Mouse (Mus musculus) inflammation-experienced regulatory T-cells, adult 6 months (primary cell): ENCODE measurements around the gene Asb16. TPM values are rescaled to one million over a fixed set of nuclear protein-coding genes. Genes with fewer than 3 reads are reported as not detected.
"Not testable (repeated sequence)": the region's sequence is repeated elsewhere in the genome, so short reads cannot be mapped to it uniquely, and the experiment has no call there.

Experiments
- ATAC-seq: one replicate; pipeline ENCODE4 v1.8.0; 2017
- polyA plus RNA-seq, 3 experiments: library from polyadenylated mRNA; unstranded; fragments of 100-300 nt; shearing (Covaris generic); gene quantifications; one replicate each; pipeline ENCODE4 v1.2.1; 2017

The Asb16 gene
- polyA plus RNA-seq, 3 experiments from 2014 or later = not detected

DNA sequence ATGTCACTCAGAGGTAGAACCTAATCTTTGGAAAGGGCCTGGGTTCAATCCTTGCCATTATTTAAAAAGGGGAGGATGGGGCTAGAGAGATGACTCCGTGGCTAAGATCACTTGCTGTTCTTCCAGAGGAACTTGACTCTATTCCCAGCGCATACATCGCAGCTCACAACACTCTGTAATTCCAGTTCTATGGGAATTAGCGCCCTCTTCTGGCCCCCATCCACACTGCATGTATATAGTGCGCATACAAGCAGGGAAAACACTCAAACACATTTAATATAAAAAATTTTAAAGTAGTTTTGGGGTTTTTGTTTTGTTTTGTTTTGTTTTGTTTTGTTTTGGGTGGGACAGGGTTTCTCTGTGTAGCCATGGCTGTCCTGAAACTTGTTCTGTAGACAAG is 26.7 kb upstream of the Asb16 start:
- no peak for ATAC-seq

DNA sequence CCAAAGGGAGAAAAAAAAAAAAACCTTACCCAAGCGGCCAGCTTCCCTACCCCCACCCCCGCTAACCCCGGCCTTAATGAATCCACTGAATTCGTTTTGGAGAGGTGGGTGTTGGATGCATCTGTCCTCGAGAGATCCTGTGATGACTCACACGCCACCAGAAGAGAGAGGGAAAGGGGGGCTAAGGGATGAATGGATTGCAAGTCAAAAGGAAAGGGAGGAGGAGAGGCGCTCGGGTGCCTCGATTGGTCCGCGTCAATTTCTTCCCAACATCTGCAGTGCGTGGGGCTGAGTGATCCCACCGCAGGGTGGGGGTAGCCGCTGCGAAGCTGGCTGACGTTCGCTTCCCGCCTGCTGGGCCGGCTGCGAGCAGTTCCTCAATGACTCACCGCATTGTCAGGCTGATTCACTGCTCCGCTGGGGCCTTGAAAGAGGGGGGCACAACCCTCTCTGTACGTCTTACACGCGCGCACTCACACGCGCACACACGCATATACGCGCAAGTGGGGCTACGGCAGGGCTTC is 23.6 kb upstream of the Asb16 start:
- ATAC-seq = peak; percentile 35

DNA sequence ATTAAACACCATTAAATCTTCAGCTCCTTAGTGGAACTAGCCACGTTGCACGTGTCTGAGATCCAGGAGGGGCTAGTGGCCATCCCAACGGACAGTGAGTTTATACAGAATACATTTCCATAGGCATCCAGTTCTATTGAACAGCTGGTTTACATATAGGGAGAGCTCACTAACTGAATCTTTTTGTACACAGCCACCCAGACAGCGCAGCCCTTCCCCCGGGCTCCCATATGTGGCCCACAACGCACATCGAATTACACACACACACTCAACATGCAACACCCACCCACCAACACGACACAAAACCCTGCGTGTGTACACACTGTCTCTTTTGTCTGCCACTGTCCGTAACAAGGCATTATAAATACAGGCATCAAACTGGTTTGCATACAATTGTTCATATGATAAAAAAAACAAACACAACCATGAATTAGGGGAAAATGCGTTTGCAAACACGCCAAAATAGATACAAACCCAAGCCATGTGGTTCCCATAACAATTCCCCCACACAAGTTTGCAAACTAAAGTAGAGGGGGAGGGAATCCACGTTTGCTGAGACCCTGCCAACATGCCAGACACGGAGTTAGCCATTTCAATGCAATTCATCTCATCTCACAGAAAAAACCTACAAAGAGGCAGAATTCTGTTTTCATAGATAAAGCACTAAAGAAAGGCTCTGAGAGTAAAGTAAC is 22.8 kb upstream of the Asb16 start:
- no peak for ATAC-seq

DNA sequence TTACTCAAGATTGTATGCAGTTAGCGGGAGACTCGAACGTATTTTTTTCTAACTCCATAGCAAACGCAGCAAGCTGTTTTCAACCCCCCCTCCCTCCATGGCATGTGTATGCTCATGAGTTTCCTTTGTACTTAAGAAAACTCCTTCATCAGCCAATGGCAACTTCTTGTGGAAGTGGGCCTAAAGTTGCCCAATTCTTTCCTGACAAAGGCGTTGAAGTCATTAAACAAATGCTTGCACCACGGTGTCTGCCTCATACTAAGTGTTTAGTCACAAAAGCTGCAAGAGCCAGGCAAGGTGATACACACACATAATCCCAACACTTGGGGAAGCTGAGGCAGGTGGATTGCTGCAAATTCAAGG is 22.3 kb upstream of the Asb16 start:
- ATAC-seq = no peak

DNA sequence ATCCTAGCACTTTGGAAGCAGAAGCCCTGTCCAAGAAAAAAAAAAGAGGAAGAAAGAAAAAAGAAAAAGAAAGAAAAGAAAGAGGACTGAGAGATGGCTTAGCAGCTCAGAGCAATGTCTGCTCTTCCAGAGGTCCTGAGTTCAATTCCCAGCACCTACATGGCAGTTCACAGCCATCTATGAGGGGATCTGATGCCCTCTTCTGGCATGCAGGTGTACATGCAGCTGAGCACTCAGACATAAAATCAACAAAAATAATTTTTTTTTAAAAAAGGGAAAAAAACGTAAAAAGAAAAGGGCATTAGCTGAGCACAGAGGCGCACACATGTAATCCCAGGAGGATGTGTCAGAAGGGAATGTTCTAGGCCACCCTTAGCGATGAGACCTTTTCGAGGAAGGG is 21.7 kb upstream of the Asb16 start:
- no peak for ATAC-seq

GRCm38 (mm10) chr11:102248630-102249230 is 19.8 kb upstream of the Asb16 start, which contains the start of gene BC030867:
Gene BC030867 (plus strand): TSS chr11:102248882.
- ATAC-seq = peak; percentile 93

DNA sequence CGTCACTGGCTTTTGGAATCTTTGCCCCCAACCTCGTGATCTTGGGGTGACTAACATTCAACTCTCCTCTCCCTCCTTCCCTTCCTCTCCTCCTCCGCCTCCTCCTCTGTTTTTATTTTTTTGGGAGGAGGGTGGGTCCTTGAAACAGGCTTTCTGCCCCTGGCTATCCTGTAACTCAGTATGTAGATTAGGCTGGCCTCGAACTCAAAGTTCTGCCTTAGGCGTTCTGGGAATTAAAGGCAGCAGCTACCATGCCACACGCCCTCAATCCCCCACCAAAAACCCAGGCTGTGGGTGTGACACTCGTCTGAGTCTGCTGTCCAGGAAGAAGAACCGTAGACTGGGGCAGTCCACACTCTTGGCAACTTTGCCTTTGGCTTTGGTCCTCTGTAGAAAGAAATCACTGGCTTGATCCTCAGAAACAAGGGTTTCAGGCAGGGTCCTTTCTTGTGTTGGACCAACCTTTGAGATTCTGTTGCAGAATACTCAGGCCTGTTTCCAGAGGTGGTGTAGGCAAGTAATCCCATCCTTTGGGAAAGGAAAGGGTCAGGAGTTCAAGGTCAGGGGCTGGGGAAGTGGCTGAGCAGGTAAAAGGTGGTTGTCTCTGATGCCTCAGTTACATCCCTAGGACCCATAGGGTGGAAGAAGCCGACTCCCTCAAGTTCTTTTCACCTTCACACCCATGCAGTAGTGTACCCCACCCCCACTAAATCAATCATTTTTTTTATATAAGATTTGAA is 19.0 kb upstream of the Asb16 start:
- no peak for ATAC-seq

DNA sequence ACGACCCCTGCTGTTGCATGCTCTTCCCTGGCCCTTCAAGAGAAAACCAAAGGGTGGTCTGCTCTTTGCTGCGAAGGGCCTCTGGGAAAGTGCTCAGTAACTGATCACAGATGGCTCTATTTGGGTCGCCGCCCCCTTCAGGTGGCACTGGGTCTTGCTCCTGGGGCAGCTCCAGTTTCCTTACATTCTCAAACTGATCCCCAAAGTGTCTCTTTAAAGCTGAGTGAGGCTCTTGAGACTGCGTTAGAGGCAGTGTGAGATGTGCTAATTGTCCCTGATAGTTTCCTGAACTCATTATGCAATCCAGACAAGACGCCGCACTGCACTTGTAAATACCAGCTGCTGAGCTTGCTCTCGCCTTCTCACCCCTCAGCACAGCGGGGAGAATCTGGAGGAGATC is 11.0 kb upstream of the Asb16 start:
- ATAC-seq = no peak

GRCm38 (mm10) chr11:102258095-102258494 is 10.4 kb upstream of the Asb16 start:
- ATAC-seq = no peak

DNA sequence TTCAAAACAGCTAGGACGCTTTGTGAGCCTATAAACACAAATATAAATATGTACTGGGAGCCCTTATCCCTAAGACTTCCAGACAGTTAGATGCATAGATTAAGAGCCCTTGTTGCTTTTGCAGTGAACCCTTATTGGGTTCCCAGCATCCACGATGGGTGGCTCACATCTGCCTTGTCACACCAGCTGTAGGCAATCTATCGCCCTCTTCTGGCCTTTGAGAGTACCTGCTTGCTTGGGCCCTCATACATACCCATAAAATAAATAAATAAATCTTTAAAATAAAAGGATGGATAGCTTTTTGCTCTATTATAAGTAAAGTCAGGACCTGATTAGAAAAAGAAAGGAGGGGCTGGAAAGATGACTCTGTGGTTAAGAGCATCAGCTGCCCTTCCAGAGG is 10.0 kb upstream of the Asb16 start:
- ATAC-seq = no peak

DNA sequence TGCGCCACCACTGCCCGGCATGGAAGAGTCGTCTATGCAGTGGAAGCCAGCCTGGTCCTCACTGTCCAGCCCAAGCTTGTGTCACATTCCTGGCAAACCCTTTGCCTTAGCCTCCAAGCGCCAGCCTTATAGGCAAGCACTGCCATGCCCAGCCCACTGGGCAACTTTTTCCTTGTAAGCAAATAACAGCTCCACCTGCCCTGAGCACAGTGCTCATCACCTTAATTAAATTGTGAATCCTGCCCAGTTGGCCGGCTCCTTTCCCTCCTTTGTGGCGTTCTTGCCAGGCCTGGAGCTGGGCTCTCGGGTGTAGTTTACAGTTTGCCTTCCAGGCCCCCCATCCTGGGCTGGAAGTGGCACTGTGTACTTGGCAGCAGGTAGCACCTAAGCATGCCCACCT is 5.3 kb upstream of the Asb16 start:
- no peak for ATAC-seq

- no peak for ATAC-seq
Measured at GRCm38 (mm10) chr11:102265816-102266215, 2.7 kb upstream of the Asb16 start.

DNA sequence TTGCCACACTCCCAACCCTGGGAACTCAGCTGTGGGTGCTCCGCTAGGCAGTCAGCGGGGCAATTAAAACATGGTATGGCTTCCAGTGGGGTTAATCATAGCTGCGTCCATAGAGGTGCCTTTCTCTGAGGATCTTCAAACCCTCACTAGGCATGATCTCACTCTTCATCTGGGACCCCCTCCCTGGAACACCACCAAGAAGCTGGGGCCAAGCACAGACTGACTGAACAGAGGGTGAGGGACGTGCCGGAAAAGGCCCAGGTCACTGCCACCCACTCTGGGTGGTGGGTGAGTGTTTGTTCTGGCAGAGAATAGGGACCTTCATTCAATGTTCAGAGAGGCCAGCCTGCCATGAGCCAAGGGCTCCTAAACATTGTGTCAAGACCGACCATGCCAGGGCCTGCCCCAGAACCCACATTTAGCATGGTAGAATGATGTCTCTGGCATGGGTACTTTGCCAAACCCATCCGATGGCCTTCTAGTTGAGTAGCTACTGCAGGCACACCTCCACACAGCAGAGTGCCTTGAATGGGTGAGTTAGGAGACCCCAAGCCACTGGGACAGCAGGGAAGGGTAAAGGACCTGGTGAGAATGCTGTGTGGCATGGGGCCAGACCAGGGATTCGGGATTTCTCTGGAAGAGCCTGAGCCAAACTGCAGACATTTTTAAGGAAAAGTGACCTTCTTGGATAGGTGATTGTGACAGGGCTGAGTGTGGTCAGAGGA is 1.8 kb upstream of the Asb16 start:
- ATAC-seq = no peak

GRCm38 (mm10) chr11:102267480-102267879 is 1.1 kb upstream of the Asb16 start:
- peak; percentile 52 for ATAC-seq

GRCm38 (mm10) chr11:102276411-102276915 is 7.9 kb downstream of the Asb16 start:
- no peak for ATAC-seq

- ATAC-seq = no peak
Measured at GRCm38 (mm10) chr11:102277754-102278153, 9.2 kb downstream of the Asb16 start.

GRCm38 (mm10) chr11:102279595-102279994 is 11.1 kb downstream of the Asb16 start:
- ATAC-seq = no peak

DNA sequence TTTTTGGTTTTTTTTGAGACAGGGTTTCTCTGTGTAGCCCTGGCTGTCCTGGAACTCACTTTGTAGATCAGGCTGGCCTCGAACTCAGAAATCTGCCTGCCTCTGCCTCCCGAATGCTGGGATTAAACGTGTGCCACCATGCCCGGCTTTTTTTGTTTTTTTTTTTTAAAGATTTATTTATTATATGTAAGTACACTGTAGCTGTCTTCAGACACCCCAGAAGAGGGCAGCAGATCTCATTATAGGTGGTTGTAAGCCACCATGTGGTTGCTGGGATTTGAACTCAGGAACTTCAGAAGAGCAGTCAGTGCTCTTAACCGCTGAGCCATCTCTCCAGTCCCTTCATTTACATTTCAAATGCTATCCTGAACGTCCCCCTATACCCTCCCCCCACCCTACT is 11.7 kb downstream of the Asb16 start:
- not testable (repeated sequence) for ATAC-seq

DNA sequence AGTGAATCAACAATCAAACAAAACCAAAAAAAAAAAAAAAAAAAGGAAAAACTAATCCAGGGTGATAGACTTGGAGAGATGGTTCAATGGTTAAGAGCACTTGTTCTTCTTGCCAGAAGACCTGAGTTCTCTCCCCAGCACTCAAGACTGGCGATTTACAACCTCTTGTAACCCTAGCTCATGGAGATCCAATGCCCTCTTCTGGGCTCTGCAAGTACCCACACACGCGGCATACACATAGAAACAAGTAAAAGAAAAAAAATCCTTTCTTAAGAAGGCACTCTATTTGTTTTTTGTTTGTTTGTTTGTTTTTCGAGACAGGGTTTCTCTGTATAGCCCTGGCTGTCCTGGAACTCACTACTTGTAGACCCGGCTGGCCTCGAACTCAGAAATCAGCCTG is 15.4 kb downstream of the Asb16 start:
- no peak for ATAC-seq

- peak; percentile 97 for ATAC-seq
Measured at GRCm38 (mm10) chr11:102284501-102285094, 16.1 kb downstream of the Asb16 start, which contains the start of gene Tmub2. Gene Tmub2 (plus strand): TSS chr11:102284931.

DNA sequence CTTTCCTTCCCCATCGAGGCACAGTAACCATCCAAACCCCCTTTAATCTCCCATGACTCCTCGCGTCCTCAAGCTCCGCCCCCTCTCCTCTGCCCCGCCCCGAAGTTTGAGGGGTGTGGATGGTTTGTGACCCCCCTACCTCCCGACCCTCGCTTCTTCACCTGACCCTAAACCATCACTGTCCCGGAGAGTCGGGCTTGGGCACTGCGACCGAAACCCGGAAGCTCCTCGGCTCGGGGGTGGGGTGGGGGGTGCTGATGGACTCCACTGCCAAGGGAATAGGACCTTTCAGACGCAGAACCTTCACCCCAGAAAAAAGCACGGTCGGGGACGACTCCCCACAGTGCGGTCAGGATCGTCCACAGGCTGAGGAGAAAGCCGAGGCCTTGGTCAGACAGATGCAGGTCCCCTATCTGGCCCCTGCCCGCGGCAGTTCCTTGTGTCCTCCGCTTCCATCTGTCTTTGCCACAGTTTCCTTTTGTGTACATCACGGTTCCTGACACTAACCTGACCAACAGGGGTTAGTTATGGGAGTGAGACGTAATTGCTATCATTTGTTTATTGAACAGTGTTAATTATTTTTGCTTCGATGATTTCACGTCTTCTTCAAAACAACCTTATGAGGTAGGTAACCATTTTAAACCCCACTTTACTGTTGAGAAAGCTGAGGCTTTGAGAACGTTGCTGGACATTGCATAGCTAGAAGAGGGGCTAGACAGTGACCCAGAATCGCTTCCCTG is 16.7 kb downstream of the Asb16 start:
- ATAC-seq = peak; percentile 57

GRCm38 (mm10) chr11:102287485-102287884 is 18.9 kb downstream of the Asb16 start:
- no peak for ATAC-seq
